Mouse (Mus musculus) large intestine, adult 2 months (tissue): Measurements from ENCODE around the gene 9530053A07Rik. TPM values are rescaled to one million over a fixed set of nuclear protein-coding genes. Genes with fewer than 3 reads are reported as not detected.
A peak's percentile ranks its signal among the peaks of the same experiment; 100 is the strongest.

Experiments
- DNase-seq: peaks from one replicate; pipeline ENCODE4 v3.0.0-alpha.2; 2012; ENCODE audit warnings: low read depth, low spot score
- WGBS: fragments of 180-500 bp; shearing (Covaris S2); methylation state at CpG from one replicate; pipeline ENCODE4 v1.1.7; 2018; 5-methylcytosine and 5-hydroxymethylcytosine counted together
- polyA plus RNA-seq: library from polyadenylated mRNA; depleted of rRNA; stranded (reverse); fragments of >200 nt; gene quantifications from 2 replicates; pipeline ENCODE4 v1.2.3, GENCODE M21; 2012

9530053A07Rik gene
- polyA plus RNA-seq, 1 experiment = 0.25 TPM

DNA sequence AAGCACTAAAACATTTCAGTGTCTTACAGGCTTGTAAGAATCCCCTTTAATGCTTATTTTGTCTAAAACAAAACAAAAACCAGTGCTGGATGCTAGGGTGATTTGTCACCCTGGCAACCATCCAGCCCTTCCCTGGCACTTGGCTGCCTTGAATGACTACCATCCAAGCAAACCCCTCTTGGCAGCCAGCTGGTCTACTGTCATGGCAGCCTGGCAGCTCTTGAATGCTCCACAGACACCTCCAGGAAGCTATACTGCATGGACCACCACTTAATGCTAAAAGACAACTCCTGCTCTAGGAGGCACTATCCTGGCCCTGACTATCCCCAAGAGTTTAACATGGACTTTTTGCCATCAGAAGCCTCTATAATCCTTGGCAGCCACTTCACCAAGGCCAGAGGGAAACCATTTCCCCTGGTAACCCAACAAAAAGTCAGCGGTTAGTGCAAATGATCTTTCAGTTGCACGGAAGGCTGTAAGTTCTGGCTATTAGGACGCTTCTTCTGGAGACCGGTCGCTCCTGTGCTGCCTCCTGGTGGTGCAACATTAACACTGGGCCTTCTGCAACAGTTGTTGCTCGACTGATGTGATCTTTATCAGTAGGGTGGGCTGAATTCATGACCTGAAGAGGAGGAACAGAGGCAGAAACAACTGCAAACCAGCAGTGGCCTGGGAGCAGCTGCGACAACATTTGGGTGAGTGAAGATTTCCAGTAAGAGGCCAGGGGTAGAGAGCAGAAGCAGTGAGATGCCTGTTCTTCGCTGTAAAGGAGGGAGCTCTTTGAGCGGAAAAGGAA lies 39.3 kb downstream of the 9530053A07Rik start:
- under 1% methylated on average over 9 of the region's 9 CpGs for WGBS
- DNase-seq = peak; percentile 58

DNA sequence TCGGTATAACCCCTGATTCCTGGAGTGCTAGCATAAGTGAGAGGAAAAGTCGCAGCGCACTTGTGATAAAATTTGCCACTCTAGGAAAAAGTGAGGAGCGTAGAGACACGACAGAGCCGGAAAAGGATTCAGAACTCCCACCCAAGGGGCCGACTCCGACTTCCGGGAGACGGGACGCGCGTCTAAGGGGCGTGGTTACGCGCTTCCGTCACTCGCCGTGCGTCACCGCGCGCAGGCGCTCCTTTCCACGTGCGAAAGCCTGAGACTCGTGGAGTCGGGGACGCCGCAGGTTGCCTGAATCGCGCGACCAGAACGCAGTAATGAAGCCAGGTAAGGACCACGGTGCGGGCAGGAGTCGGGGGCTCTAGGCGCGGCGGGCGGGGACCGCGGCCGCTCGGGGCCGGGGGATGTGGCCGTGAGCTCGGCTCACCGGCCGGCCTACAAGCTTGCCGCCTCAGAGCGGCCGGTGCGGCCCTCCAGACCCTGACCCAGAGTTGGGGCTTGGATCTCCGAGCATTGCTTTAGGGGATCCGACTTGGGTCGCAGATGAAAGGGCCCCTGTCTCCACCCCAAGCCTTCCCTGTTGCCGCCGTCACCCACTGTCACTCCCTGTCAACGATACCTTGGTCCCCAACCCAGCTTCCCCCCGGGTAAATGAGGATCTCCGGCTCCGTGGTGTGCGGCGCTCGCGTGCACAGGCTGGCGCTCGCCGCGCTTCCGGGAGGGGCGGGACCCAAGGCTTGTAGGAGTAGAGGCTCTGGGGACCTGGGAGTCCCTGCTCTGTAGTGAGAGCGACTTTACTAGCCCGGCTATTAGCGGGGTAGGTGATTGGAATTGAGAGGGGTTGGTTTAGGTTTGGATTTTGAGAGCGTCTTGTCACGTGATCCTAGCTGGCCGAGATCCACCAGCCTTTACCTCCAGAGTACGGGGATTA lies 40.5 kb downstream of the 9530053A07Rik start, which contains the start of gene Fbl:
Gene Fbl (plus strand): TSS at position 222 of the 934 bp plus-strand sequence.
- DNase-seq = peak; percentile 81
- WGBS = 1% methylated on average over 79 of the region's 80 CpGs

DNA sequence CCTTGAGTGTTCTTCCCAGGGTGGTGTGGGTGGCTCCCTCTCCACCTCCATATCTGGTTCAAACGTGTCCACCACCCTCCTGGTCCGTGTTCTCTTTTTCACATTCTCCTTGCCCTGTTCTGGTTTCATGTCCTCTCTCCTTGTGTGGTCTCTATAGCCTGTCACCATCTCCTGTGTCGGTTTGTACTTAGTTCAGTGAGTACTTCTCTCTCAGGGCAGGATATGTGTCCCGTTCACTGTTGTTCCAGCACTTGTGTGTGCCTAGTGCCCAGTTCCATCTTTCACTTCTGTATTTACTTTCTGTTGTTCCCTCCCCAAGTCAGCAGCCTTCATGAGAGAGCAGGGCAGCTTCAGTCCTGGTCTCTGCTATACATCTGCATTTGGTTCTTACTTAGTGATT lies 46.1 kb downstream of the 9530053A07Rik start:
- DNase-seq = no peak
- 69% methylated on average over 4 of the region's 4 CpGs for WGBS

DNA sequence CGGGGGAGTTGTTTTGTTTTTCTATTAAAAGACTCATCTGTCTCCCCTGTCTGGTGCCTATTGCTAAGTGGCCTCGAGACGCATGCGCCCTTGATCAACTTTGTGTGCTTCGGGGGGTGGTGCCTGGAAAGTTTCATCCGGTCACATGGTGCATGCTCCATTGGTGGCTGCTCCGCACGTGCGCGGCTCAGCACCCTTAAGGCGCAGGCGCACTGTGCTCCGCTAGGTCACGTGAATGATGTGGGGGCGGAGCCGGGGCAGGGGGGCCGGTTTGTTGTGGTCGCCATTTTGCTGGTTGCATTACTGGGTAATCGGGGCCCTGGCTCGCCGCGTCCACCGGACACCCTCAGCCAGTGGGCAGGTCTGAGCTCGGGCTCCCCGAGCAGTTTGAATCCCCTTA lies 50.0 kb downstream of the 9530053A07Rik start, which contains the start of gene Dyrk1b:
Gene Dyrk1b (plus strand): TSS at position 242 of the 400 bp plus-strand sequence.
- DNase-seq = peak; percentile 97
- under 1% methylated on average over 25 of the region's 25 CpGs for WGBS

DNA sequence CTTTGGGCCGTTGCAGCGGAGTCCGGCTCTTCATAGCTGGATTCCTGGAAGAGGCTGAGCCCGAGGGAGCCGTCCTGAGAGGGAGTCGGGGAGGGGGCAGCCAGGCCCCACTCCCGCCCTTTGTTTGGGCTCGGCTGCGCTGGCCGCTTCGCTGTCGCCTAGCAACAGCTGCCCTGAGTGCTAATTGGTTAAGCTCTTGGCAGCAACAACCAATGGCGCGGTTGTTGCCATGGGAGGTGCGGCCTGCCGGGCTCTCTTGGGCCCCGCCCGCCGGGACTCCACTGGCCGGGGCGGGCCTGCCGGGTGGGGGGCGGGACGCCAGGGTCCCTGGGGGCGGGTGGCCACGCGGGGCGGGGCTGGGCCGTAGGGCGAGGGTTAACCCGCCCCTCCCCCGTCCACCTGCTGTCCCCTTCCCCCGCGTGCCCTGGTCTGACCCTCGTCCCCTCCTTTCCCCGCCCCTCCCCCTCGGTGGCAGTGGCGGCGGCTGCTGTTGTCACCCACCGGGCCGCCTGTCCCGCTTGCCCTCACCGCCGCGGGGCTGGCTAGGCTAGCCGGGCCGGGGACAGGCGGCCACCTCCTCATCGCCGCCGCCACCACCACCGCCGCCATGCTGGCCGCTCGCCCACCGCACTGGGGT lies 50.6 kb downstream of the 9530053A07Rik start:
- WGBS = 1% methylated on average over 53 of the region's 56 CpGs
- peak; percentile 89 for DNase-seq

DNA sequence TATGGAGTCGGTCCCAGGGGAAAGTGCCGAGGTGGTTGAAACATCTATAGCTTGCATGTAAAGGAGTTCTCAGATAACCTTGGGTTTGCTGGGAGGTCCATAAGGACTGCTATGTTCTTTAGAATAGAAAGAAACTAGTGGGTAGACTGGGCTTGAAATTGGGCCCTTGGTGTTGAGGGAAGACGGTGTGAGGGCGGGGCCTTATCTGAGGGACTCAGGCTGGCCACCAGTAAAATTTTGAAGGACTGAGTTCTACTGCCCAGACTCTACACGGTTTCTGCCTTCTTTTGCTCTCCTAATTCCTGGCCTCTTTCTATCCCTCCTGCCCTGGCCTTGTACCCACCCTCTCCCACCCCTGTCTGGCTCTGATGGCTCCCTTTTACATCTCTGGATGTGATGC lies 51.6 kb downstream of the 9530053A07Rik start:
- WGBS = 65% methylated on average over 5 of the region's 5 CpGs
- no peak for DNase-seq

DNA sequence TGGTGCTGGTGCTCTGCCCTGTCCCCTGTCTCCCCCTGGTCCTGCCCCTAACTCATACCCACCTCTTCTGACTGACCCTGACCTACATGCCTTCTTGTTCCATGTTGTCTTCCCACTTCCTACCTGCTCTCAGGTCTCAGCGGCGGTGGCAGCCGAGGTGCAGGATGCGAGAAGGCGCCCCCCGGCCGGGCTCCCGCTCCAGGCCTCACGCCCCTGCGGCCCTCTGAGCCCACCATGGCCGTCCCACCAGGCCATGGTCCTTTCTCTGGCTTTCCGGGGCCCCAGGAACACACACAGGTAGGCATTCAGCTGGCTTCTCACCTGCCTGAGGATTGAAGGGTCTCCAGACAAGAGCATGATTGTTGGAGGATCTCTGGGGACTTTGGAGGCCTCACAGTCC lies 52.1 kb downstream of the 9530053A07Rik start:
- WGBS = 95% methylated on average over 12 of the region's 12 CpGs
- no peak for DNase-seq

DNA sequence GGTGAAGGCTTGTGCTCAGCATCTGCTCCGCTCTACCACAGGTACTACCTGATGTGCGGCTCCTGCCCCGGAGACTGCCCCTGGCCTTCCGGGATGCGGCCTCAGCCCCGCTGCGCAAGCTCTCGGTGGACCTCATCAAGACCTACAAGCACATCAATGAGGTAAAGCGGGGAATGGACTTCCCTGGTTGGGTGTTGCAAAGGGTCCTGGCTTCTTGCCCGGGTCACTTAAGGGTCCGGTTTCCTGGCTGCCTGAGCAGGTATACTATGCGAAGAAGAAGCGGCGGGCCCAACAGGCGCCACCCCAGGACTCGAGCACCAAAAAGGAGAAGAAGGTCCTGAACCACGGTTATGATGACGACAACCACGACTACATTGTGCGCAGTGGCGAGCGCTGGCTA lies 53.1 kb downstream of the 9530053A07Rik start:
- WGBS = 92% methylated on average over 22 of the region's 22 CpGs
- no peak for DNase-seq

DNA sequence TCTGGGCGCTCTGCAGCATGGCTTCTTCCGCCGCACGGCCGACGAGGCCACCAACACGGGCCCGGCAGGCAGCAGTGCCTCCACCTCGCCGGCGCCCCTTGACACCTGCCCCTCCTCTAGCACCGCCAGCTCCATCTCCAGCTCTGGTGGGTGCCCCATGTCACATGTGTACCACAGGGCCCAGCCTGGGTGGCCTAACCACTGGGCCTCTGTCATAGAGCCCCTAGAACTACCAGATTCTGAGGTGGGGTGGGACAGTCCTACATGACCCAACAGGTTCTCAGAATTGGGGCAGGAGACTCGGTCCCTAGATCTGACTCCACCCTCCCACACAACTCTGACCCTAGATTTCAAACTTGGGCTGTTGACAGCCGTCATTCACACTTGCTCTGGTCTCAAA lies 56.6 kb downstream of the 9530053A07Rik start:
- no peak for DNase-seq
- WGBS = 94% methylated on average over 14 of the region's 14 CpGs

DNA sequence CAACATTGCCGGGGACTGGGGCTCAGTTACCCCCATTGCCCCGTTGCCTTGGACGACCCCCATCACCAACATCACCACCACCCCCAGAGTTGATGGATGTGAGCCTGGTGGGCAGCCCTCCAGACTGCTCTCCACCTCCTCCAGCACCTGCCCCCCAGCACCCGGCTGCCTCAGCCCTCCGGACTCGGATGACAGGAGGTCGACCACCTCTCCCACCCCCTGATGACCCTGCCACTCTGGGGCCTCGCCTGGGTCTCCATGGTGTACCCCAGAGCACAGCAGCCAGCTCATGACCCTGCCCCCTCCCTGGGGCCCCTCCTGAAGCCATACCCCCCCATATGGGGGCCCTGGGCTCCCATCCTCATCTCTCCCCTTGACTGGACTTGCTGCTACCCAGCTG lies 57.4 kb downstream of the 9530053A07Rik start:
- DNase-seq = no peak
- 90% methylated on average over 8 of the region's 8 CpGs for WGBS

DNA sequence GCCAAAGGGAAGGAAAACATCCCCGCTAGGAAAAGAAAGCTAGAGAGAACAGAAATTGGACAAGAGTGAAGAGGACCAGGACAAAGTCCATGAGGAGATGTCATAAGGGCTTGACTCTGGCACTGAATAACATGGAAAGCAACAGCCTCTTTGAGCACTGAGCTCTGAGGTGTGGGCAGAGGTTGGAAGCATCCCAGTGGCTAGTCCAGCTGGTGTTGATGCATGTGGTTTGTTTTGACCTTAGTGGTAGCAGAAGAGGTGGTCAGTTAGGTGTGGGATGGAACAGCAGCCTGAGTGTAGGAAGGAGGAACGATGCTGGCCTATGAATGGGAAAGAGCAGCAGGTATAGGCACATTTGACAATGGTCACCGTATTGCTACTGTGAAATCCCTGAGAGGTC lies 62.2 kb downstream of the 9530053A07Rik start:
- no peak for DNase-seq
- 89% methylated on average over 3 of the region's 3 CpGs for WGBS

DNA sequence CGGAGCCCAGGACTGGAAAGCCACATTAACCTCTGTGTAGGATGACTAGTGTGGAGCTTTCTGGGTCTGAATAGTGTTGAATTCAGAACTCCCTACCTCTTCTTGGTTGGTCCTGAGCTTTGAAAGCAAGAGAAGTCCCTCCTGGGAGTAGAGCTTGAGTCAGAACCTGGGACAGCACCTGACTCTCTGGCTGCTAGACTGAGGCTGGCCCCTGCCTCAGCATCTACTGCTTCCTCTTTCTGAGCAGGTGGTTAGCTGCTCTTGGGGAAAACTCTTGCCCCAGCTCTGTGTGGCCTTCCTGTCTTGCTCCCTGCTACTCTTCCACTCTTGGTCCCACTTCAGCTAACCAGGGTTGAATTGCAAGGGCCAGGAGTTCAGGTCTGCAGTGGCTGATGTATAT lies 62.6 kb downstream of the 9530053A07Rik start:
- WGBS = 100% methylated on average over 1 of the region's 1 CpGs
- DNase-seq = no peak

DNA sequence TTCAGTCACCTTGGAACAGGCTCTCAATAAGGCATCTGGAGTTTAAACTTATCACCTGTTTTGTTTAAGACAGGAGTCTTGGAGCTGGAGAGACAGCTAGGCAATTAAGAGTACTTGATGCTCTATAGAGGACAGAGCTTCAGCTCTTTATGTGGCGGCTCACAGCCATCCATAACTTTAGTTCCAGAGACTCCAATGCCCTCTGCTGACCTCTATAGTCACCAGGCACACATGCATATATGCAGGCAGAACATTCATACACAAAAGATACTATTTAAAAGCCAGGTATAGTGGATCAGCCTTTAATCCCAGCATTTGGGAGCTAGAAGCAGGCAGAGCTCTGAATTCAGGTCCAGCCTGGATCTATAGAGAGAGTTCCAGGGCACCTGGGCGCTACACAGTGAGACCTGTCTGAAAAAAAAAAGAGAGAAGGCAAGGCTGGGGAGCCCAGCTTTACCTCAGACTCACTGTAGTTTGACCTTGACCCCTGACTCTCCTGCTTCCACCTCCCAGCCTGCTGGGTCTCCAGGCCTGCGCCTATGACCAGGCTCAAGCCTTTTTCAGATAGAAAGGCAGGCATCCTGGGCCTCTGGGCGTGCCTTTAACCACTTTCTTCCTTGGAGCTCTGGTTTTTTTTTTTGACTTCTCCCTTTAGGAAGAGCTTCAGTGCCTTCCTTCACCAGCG lies 66.3 kb downstream of the 9530053A07Rik start:
- 78% methylated on average over 5 of the region's 5 CpGs for WGBS
- no peak for DNase-seq

DNA sequence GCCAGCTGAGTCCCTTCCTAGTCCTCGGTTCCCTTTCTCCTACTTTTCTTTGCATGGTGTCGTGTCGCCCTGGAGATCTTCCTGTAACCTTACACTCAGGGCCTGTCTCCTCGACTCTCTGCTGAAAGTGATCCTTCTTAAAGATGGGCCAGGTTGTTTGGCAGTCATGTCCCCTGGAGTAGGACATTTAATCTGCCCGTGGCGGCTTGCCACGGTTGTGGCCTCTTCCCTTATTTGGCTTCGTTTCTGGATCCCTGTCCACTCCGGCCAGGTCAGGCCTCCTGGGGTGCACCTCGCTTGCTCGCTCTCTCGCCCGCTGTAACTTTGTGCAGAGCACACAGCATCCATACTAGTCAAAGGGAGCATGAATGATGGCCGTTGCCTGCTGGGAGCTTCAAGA lies 67.3 kb downstream of the 9530053A07Rik start:
- WGBS = 77% methylated on average over 14 of the region's 14 CpGs
- no peak for DNase-seq

DNA sequence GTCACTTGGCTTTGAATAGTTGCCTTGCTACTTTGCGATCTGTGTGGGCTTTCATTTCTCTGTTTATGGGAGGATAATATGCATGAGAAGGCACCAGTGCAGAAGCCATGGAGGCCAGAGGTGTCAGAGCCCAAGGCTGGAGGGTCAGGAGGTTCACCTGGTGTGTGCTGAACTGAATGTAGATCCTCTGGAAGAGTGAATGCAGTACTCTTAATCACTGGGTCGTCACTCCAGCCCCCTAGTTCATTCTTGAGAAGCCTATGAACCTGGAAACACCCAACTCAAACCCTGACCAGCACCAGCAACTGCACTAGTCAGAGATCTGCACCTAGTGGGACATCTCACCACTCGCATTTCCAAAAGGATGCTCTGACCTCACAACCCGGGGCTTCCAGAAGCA lies 69.8 kb downstream of the 9530053A07Rik start:
- DNase-seq = no peak
- 66% methylated on average over 4 of the region's 4 CpGs for WGBS

DNA sequence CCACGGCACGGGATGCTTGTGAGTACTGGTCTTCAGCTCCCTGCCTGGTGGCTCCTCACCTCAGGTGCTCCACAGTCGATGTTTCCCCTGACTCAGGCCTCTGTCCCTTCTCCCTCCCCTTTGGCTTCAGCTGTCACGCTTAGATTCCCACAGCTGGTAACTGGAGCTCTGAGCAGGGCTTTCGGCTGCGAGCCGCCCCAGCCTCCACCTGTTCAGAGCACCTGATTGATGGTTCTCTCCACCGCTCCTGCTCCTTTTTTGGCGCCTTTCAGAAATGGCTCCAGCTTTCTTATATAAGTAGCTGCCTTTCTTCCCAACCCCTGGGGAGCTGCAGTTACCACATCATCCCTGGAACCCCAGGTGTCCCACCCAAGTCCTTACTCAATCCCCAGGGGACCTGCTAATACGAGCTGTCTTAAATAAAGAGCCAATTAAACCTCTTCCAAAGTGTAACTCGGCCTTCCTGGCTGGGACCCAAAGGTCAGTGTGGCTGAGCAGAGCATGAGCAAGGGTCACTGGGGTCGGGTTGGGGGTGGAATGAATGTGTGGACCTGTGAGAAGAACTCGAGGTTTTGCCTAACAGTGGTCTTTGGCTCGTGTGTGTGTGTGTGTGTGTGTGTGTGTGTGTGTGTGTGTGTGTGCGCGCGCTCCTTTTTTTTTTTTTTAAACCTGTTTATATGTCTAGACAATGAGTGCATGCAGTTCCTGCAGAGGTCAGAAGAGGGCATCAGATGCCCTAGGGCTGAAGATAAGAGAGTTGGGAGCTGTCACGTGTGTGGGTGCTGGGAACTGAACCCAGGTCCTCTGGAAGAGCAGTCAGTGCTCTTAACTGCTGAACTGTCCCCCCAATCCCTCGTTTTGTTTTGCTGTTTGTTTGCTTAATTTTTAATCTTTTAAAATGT lies 74.2 kb downstream of the 9530053A07Rik start:
- WGBS = 58% methylated on average over 19 of the region's 19 CpGs

DNA sequence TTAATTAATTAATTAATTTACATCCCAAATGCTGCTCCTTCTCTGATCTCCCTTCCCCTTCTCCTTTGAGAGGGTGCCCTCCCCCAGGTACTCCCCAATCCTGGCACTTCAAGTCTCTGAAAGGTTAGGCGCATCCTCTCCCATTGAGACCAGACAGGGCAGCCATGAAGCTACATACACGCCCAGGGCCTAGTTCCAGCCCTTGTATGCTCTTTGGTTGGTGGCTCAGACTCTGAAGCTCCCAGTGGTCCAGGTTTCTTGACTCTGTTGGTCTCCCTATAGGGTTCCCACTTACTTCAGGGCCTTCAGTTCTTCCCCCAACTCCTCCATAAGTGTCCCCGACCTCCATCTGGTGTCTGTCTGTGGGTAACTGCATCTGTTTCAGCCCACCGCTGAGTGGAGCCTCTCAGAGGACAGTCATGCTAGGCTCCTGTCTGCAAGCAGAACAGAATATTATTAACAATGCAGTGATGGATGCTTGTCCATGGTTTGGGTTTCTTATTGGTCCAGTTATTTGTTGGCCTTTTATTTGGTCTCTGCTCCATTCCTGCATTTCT lies 76.9 kb downstream of the 9530053A07Rik start:
- 65% methylated on average over 4 of the region's 4 CpGs for whole genome bisulfite sequencing
- no peak for DNase-seq

More for the DNA sequence above, 74.2 kb downstream of the 9530053A07Rik start:
- DNase-seq = no peak

DNA sequence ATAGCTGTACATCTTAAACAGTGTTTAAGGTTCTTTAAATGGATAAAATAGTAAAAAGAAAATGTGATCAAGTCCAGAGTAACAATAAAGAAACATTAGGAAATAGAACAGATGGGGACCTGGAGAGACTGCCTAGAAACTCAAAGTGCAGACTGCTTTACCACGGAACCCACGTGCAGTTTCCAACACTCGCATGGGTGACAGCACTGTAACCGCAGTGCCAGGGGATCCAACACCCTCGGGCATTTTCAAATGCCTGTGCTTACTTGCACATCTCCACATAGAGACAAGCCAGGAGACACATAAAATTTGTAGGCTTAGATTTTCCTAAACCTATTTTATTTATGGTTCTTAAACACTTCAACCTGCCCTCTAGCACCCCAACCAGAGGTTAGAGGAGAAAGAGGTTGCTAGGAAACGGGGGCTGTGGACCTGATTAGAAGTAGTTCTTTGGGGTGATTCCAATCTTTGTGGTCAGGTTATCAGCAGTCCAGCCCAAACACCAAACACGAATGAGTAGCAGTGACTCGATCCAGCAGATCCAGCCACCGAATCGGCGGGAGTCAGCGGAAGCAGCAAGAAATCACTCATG lies 79.2 kb downstream of the 9530053A07Rik start:
- DNase-seq = no peak
- WGBS = 36% methylated on average over 12 of the region's 12 CpGs
